ENCODE assay signal across 23 mouse cellular contexts in genomic region chr3:102174118-102174865, GRCm38 (mm10). TPM values are rescaled to one million over a fixed set of nuclear protein-coding genes. Genes with fewer than 3 reads are reported as not detected.
A peak's percentile ranks its signal among the peaks of the same experiment; 100 is the strongest.
DNase-seq lines count a peak whose midpoint lies in the region; ATAC-seq and TF ChIP-seq lines count a peak whose summit lies in the region.
"Had no signal": no experiment of that assay in that cellular context is flagged by ENCODE, and none has a peak within 500 bp of the region (broad histone marks: within the 10 kb centered on the region; RNA-seq: fewer than 3 reads in every experiment).

No protein-coding gene starts in this region.

- H3K36me3 ChIP-seq in heart, embryonic 13.5 days: peaks cover 18% of the 10 kb centered on the region
- no peaks in the 10 kb centered on the region for H3K36me3 ChIP-seq in heart, adult 2 months (ENCODE audit: control insufficient read depth, insufficient read depth, low read length)
- H3K36me3 ChIP-seq in hindbrain, embryonic 15.5 days: no peaks in the 10 kb centered on the region
- no peaks in the 10 kb centered on the region for H3K36me3 ChIP-seq in hindbrain, embryonic 11.5 days (ENCODE audit: control insufficient read depth, insufficient read depth, low read length)
- H3K36me3 ChIP-seq in stomach, embryonic 16.5 days (ENCODE audit: control insufficient read depth, insufficient read depth, low read length): 0 out of 2 replicates have a peak, but pooled peaks cover 5% of the 10 kb centered on the region
- H3K36me3 ChIP-seq: liver, embryonic 12.5 days; midbrain, embryonic 13.5 days had no signal

- peak; percentile 43 for DNase-seq in adrenal gland, adult 2 months
- no peak for DNase-seq in adrenal gland, postnatal 4 days (ENCODE audit: low spot score in 2 of 2)
- DNase-seq in heart, adult 2 months: no peak
- DNase-seq in hindbrain, embryonic 11.5 days (ENCODE audit: low spot score): no peak
- DNase-seq in frontal cortex, postnatal 25 days (ENCODE audit: low spot score in 2 of 2): no peak
- DNase-seq: cerebellum, adult 18-20 months; gastrocnemius, postnatal 14 days; heart, adult 18-20 months; kidney, adult 11 months; layer of hippocampus, adult 9-11 months; lung, adult 18-20 months; lung, postnatal 10 days; thymus, postnatal 14 days had no signal

- H3K9me3 ChIP-seq in heart, embryonic 13.5 days: no peaks in the 10 kb centered on the region
- no peaks in the 10 kb centered on the region for H3K9me3 ChIP-seq in hindbrain, embryonic 15.5 days
- no peaks in the 10 kb centered on the region for H3K9me3 ChIP-seq in hindbrain, embryonic 11.5 days (ENCODE audit: control insufficient read depth, low read length)
- no peaks in the 10 kb centered on the region for H3K9me3 ChIP-seq in stomach, embryonic 16.5 days (replicated peaks; ENCODE audit: control insufficient read depth, low read length)
- H3K9me3 ChIP-seq: forebrain, embryonic 10.5 days; kidney, embryonic 15.5 days; limb, embryonic 13.5 days; liver, embryonic 12.5 days; midbrain, embryonic 13.5 days had no signal

- H3K27ac ChIP-seq in heart, embryonic 13.5 days (replicated peaks): peak overlapping the region; percentile 76
- no peak overlapping the region for H3K27ac ChIP-seq in heart, adult 2 months
- H3K27ac ChIP-seq in hindbrain, embryonic 15.5 days (replicated peaks): 0 out of 2 replicates have a peak overlapping the region, but pooled peaks have one; percentile 6
- H3K27ac ChIP-seq in hindbrain, embryonic 11.5 days (ENCODE audit: low read depth, low read length): no peak overlapping the region
- H3K27ac ChIP-seq in stomach, embryonic 16.5 days (ENCODE audit: low read length): peak overlapping the region; percentile 53
- H3K27ac ChIP-seq: forebrain, embryonic 10.5 days; liver, embryonic 12.5 days; midbrain, embryonic 13.5 days had no signal

- H3K4me2 ChIP-seq in heart, embryonic 13.5 days: 0 out of 2 replicates have a peak overlapping the region, but pooled peaks have one; percentile 0
- H3K4me2 ChIP-seq in hindbrain, embryonic 15.5 days: no peak overlapping the region
- H3K4me2 ChIP-seq in hindbrain, embryonic 11.5 days (replicated peaks; ENCODE audit: low read depth, low read length): no peak overlapping the region
- no peak overlapping the region for H3K4me2 ChIP-seq in stomach, embryonic 16.5 days (ENCODE audit: low read depth, low read length)
- H3K4me2 ChIP-seq: kidney, embryonic 15.5 days; limb, embryonic 13.5 days; liver, embryonic 12.5 days; midbrain, embryonic 13.5 days had no signal

- H3K4me1 ChIP-seq in heart, embryonic 13.5 days: peaks cover 69% of the 10 kb centered on the region
- peaks cover 5% of the 10 kb centered on the region for H3K4me1 ChIP-seq in heart, adult 2 months (ENCODE audit: control insufficient read depth, insufficient read depth, low read length)
- H3K4me1 ChIP-seq in hindbrain, embryonic 15.5 days (replicated peaks): peaks cover 11% of the 10 kb centered on the region
- no peaks in the 10 kb centered on the region for H3K4me1 ChIP-seq in hindbrain, embryonic 11.5 days (replicated peaks; ENCODE audit: control insufficient read depth, insufficient read depth, low read length)
- H3K4me1 ChIP-seq in stomach, embryonic 16.5 days (ENCODE audit: control insufficient read depth, insufficient read depth, low read length): peaks cover 35% of the 10 kb centered on the region
- H3K4me1 ChIP-seq: midbrain, embryonic 13.5 days had no signal

- TF ChIP-seq CTCF in heart, adult 2 months (IDR thresholded peaks at IDR 0.05): no peak

- no peaks in the 10 kb centered on the region for H3K79me2 ChIP-seq in heart, adult 2 months (replicated peaks; ENCODE audit: control insufficient read depth, insufficient read depth, low read length)

- no peak for TF ChIP-seq POLR2A in heart, adult 2 months (IDR thresholded peaks at IDR 0.05; ENCODE audit: insufficient read depth, low read depth, low read length)

- no peak for TF ChIP-seq EP300 in heart, adult 2 months (IDR thresholded peaks at IDR 0.05; ENCODE audit: insufficient read depth, low read depth, low read length)

- peak overlapping the region; percentile 17; the same call in 1 of the 2 replicates for H3K9ac ChIP-seq in heart, embryonic 13.5 days
- H3K9ac ChIP-seq in heart, adult 2 months (ENCODE audit: low read depth, low read length): no peak overlapping the region
- H3K9ac ChIP-seq in hindbrain, embryonic 15.5 days: no peak overlapping the region
- no peak overlapping the region for H3K9ac ChIP-seq in hindbrain, embryonic 11.5 days (ENCODE audit: low read depth, low read length)
- no peak overlapping the region for H3K9ac ChIP-seq in stomach, embryonic 16.5 days (ENCODE audit: low read length)
- H3K9ac ChIP-seq: kidney, embryonic 15.5 days; limb, embryonic 13.5 days; liver, embryonic 12.5 days; midbrain, embryonic 13.5 days had no signal

- WGBS in heart, embryonic 13.5 days: 17% methylated on average over 8 of the region's 8 CpGs
- WGBS in heart, adult 2 months: 29% methylated on average over 8 of the region's 8 CpGs
- 65% methylated on average over 8 of the region's 8 CpGs for WGBS in hindbrain, embryonic 15.5 days
- 87% methylated on average over 8 of the region's 8 CpGs for WGBS in hindbrain, embryonic 11.5 days
- WGBS in stomach, embryonic 16.5 days: 62% methylated on average over 8 of the region's 8 CpGs

- H3K4me3 ChIP-seq in heart, embryonic 13.5 days: no peak overlapping the region
- no peak overlapping the region for H3K4me3 ChIP-seq in heart, adult 2 months
- no peak overlapping the region for H3K4me3 ChIP-seq in hindbrain, embryonic 15.5 days
- H3K4me3 ChIP-seq in hindbrain, embryonic 11.5 days (ENCODE audit: low read depth, low read length): no peak overlapping the region
- no peak overlapping the region for H3K4me3 ChIP-seq in stomach, embryonic 16.5 days (replicated peaks; ENCODE audit: low read length)
- H3K4me3 ChIP-seq: forebrain, embryonic 10.5 days; kidney, embryonic 15.5 days; limb, embryonic 13.5 days; liver, embryonic 12.5 days; midbrain, embryonic 13.5 days had no signal

- H3K27me3 ChIP-seq in heart, embryonic 13.5 days (replicated peaks): no peaks in the 10 kb centered on the region
- no peaks in the 10 kb centered on the region for H3K27me3 ChIP-seq in heart, adult 2 months (ENCODE audit: control insufficient read depth, insufficient read depth, low read length)
- no peaks in the 10 kb centered on the region; the same call in 1 of the 2 replicates for H3K27me3 ChIP-seq in hindbrain, embryonic 15.5 days
- no peaks in the 10 kb centered on the region for H3K27me3 ChIP-seq in hindbrain, embryonic 11.5 days (ENCODE audit: control insufficient read depth, insufficient read depth, low read length)
- no peaks in the 10 kb centered on the region for H3K27me3 ChIP-seq in stomach, embryonic 16.5 days (ENCODE audit: control insufficient read depth, insufficient read depth, low read length)
- H3K27me3 ChIP-seq: kidney, embryonic 15.5 days; limb, embryonic 13.5 days; liver, embryonic 12.5 days; midbrain, embryonic 13.5 days; Patski had no signal

- no peak for ATAC-seq in heart, embryonic 13.5 days (ENCODE audit: extremely low read depth, insufficient number of reproducible peaks, low FRiP score, low TSS enrichment)
- ATAC-seq in hindbrain, embryonic 15.5 days (ENCODE audit: low FRiP score, low read depth): no peak
- no peak for ATAC-seq in hindbrain, embryonic 11.5 days (ENCODE audit: low FRiP score)
- ATAC-seq in stomach, embryonic 16.5 days (ENCODE audit: insufficient read depth, low FRiP score): no peak
- ATAC-seq: forebrain, embryonic 16.5 days; liver, embryonic 12.5 days; midbrain, embryonic 13.5 days; Patski had no signal

- intact Hi-C loops in heart, adult 2 months (cut with DNase I): no loop called here

RNA-seq across cellular contexts. Expression of gene Vangl1, which starts 30.2 kb away (rescaled TPM):
- 10 to 100 TPM; 33.2 to 33.4 TPM for total RNA-seq in adrenal gland, adult 2 months (2021)
- polyA plus RNA-seq in adrenal gland, adult 2 months (2012; rRNA removed): 19.4 and 27.3 TPM in 2 replicates
- 10 to 100 TPM; 37.6 to 41.7 TPM for total RNA-seq in adrenal gland, postnatal 4 days (2021)
- polyA plus RNA-seq in heart, embryonic 13.5 days (2015; fragmentation: Nextera tagmentation; extraction: Ambion mirVana): 19.2 and 24.0 TPM in 2 replicates
- 10 to 100 TPM in 1 of 2 experiments, 1 to 10 TPM in 1; 9.7 to 15.9 TPM for total RNA-seq in heart, adult 2 months (2021)
- polyA plus RNA-seq in heart, adult 2 months (2012; rRNA removed): 10.6 and 16.8 TPM in 2 replicates
- polyA plus RNA-seq in hindbrain, embryonic 15.5 days (2015; fragmentation: Nextera tagmentation; extraction: Ambion mirVana): 9.1 and 9.5 TPM in 2 replicates
- 10.9 and 12.3 TPM in 2 replicates for polyA plus RNA-seq in hindbrain, embryonic 11.5 days (2014; fragmentation: Nextera tagmentation; extraction: Ambion mirVana)
- 30.7 and 34.3 TPM in 2 replicates for polyA plus RNA-seq in stomach, embryonic 16.5 days (2015; fragmentation: Nextera tagmentation; extraction: Ambion mirVana)

Comparison
In these comparisons a context has a peak if more than half of its experiments do, and no peak if none do; other contexts are left out.
1. H3K27ac ChIP-seq: peak in heart, embryonic 13.5 days (single experiment), hindbrain, embryonic 15.5 days (single experiment) and stomach, embryonic 16.5 days (single experiment); none in heart, adult 2 months (single experiment) and hindbrain, embryonic 11.5 days (single experiment).